Mouse (Mus musculus): ENCODE results near the gene Htr3a.

The Htr3a gene
- long read RNA-seq, experiment 1, transcript Htr3a-202 (9 exons, 1,987 nt): major isoform, 9 of 11 reads
- long read RNA-seq, experiment 1, partial matches to known transcripts: 1 of 11 reads
- long read RNA-seq, experiment 1, other reads (novel, unspliced or antisense): 1 of 11 reads
- long read RNA-seq, experiment 2, partial matches to known transcripts: 2 of 11 reads
- long read RNA-seq, experiment 2, other reads (novel, unspliced or antisense): 3 of 11 reads

GRCm38 (mm10) chr9:48910885-48911537 lies at the start of gene Htr3a:
Gene Htr3a, minus strand, starts transcription at chr9:48911099.
- intact Hi-C loops (cut with DNase I): no loop called here

- intact Hi-C loops (cut with DNase I): no loop called here
These were observed 36.7 kb upstream of the Htr3a start for GRCm38 (mm10) chr9:48947565-48947964.

- intact Hi-C loops (cut with DNase I): no loop called here
These were observed 31.4 kb upstream of the Htr3a start for GRCm38 (mm10) chr9:48942349-48942748.

- intact Hi-C loops (cut with DNase I): no loop called here
These were observed 18.5 kb upstream of the Htr3a start for GRCm38 (mm10) chr9:48929436-48929835.

- intact Hi-C loops (cut with DNase I): no loop called here
These were observed 17.9 kb upstream of the Htr3a start for GRCm38 (mm10) chr9:48928781-48929180.

GRCm38 (mm10) chr9:48916011-48916788 lies 5.3 kb upstream of the Htr3a start:
- intact Hi-C loops (cut with DNase I): no loop called here

- intact Hi-C loops (cut with DNase I): no loop called here
These were observed 6.5 kb downstream of the Htr3a start for GRCm38 (mm10) chr9:48904421-48904820.

GRCm38 (mm10) chr9:48903766-48904165 lies 7.1 kb downstream of the Htr3a start:
- intact Hi-C loops (cut with DNase I): no loop called here

GRCm38 (mm10) chr9:48898551-48898950 lies 12.3 kb downstream of the Htr3a start:
- intact Hi-C loops (cut with DNase I): loop anchor here (5.0 kb wide), 2 partner anchors 36 to 74 kb away; no protein-coding TSS in a partner anchor

GRCm38 (mm10) chr9:48895819-48896536 lies 14.9 kb downstream of the Htr3a start:
- intact Hi-C loops (cut with DNase I): loop anchor here (5.0 kb wide), 2 partner anchors 34 to 76 kb away; no protein-coding TSS in a partner anchor

GRCm38 (mm10) chr9:48894755-48895154 lies 16.1 kb downstream of the Htr3a start:
- intact Hi-C loops (cut with DNase I): loop anchor here (1.0 to 5.0 kb wide), 3 partner anchors 32 to 248 kb away; no protein-coding TSS in a partner anchor

GRCm38 (mm10) chr9:48893986-48894385 lies 16.9 kb downstream of the Htr3a start:
- intact Hi-C loops (cut with DNase I): loop anchor here (1.0 kb wide), 1 partner anchor 248 kb away; no protein-coding TSS in a partner anchor

- intact Hi-C loops (cut with DNase I): no loop called here
These were observed 21.8 kb downstream of the Htr3a start for GRCm38 (mm10) chr9:48889093-48889492.

- intact Hi-C loops (cut with DNase I): no loop called here
These were observed 38.0 kb downstream of the Htr3a start for GRCm38 (mm10) chr9:48872896-48873295.

- intact Hi-C loops (cut with DNase I): loop anchor here (10.0 kb wide), 1 partner anchor 108 kb away; no protein-coding TSS in a partner anchor
These were observed 44.3 kb downstream of the Htr3a start for GRCm38 (mm10) chr9:48866523-48867121.

- intact Hi-C loops (cut with DNase I): loop anchor here (10.0 kb wide), 1 partner anchor 110 kb away; no protein-coding TSS in a partner anchor
These were observed 45.7 kb downstream of the Htr3a start for GRCm38 (mm10) chr9:48865235-48865634.

GRCm38 (mm10) chr9:48861481-48861880 lies 49.4 kb downstream of the Htr3a start:
- intact Hi-C loops (cut with DNase I): loop anchor here (5.0 to 10.0 kb wide), 2 partner anchors 36 to 113 kb away; no protein-coding TSS in a partner anchor

GRCm38 (mm10) chr9:48860526-48860845 lies 50.4 kb downstream of the Htr3a start:
- intact Hi-C loops (cut with DNase I): loop anchor here (1.0 to 10.0 kb wide), 3 partner anchors 37 to 215 kb away; no protein-coding TSS in a partner anchor

- intact Hi-C loops (cut with DNase I): loop anchor here (1.0 to 10.0 kb wide), 3 partner anchors 37 to 215 kb away; no protein-coding TSS in a partner anchor
These were observed 50.9 kb downstream of the Htr3a start for GRCm38 (mm10) chr9:48859828-48860525.

GRCm38 (mm10) chr9:48857944-48858343 lies 53.0 kb downstream of the Htr3a start:
- intact Hi-C loops (cut with DNase I): no loop called here

Measured in adrenal gland (tissue).